Mouse (Mus musculus) midbrain, embryonic 16.5 days (tissue): ENCODE results near the gene Lrp6. TPM values are rescaled to one million over a fixed set of nuclear protein-coding genes. Genes with fewer than 3 reads are reported as not detected.

Experiments
- ATAC-seq: fragments of 200-750 bp; cut with Nextera tagmentation; 2 replicates; pipeline ENCODE4 v1.8.0; 2017; ENCODE audit warnings: moderate TSS enrichment
- H3K27ac ChIP-seq: fragments of 300-500 bp; sonication (generic); 2 replicates; pipeline ENCODE4 v1.5.1; 2014; ENCODE audit warnings: mild to moderate bottlenecking, low read length, mixed read lengths
- H3K27me3 ChIP-seq: fragments of 300-500 bp; sonication (generic); 2 replicates; pipeline ENCODE4 v1.6.1; 2014; ENCODE audit warnings: low read depth, low read length, mixed read lengths; ENCODE audit not compliant: control insufficient read depth, insufficient read depth
- H3K36me3 ChIP-seq: fragments of 300-500 bp; sonication (generic); 2 replicates; pipeline ENCODE4 v1.6.1; 2014; ENCODE audit warnings: mild to moderate bottlenecking, low read length, moderate library complexity, mixed read lengths; ENCODE audit not compliant: control insufficient read depth, insufficient read depth
- H3K4me1 ChIP-seq: fragments of 300-500 bp; sonication (generic); 2 replicates; pipeline ENCODE4 v1.6.1; 2014; ENCODE audit warnings: mild to moderate bottlenecking, low read length, mixed read lengths; ENCODE audit not compliant: control insufficient read depth, insufficient read depth
- H3K4me2 ChIP-seq: fragments of 300-500 bp; sonication (generic); 2 replicates; pipeline ENCODE4 v1.6.1; 2014; ENCODE audit warnings: mild to moderate bottlenecking, low read length, mixed read lengths
- H3K4me3 ChIP-seq: fragments of 300-500 bp; sonication (generic); 2 replicates; pipeline ENCODE4 v1.5.1; 2014; ENCODE audit warnings: low read depth, mild to moderate bottlenecking, low read length, moderate library complexity, mixed read lengths
- H3K9ac ChIP-seq: fragments of 300-500 bp; sonication (generic); 2 replicates; pipeline ENCODE4 v1.6.1; 2014; ENCODE audit warnings: low read depth, low read length, mixed read lengths
- H3K9me3 ChIP-seq: fragments of 300-500 bp; sonication (generic); replicated peaks from 2 replicates; pipeline ENCODE4 v1.6.1; 2014; ENCODE audit warnings: mild to moderate bottlenecking, low read length, mixed read lengths; ENCODE audit not compliant: control insufficient read depth, poor library complexity, severe bottlenecking
- WGBS: fragments of 180-500 bp; shearing (Covaris S2); extraction: QIAGEN DNeasy Blood & Tissue Kit; methylation state at CpG from one replicate; pipeline ENCODE4 v1.1.7; 2014; 5-methylcytosine and 5-hydroxymethylcytosine counted together
- polyA plus RNA-seq: library from polyadenylated mRNA; unstranded; fragments of >200 nt; fragmentation: Nextera tagmentation; extraction: Ambion mirVana; gene quantifications from 2 replicates; pipeline ENCODE4 v1.2.1, GENCODE M21; 2015

Gene Lrp6
- polyA plus RNA-seq, 1 experiment from 2014 or later, result 14.4 TPM

DNA sequence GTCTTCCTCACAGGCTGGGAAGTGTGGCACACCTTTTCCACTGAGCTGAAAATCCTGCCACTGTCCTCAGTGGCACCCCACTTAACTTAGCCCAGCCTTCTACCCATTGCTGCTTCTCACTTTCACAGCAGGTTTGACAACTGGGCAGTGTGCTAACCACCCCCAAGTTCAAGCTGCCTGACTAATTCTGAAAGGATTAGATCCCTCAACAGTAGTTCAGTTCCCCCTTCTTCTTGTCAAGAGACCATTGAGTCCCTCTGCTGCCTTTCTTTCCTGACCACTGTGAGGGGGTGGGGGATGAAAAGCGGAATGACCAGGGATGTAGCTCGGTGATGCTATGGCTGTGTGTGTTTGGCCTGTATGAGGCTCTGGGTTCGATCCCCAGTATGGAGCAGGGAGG is 133.5 kb downstream of the Lrp6 start:
- Histone ChIP-seq H3K4me3 (no peak overlapping the region), H3K9me3 (no peaks in the 10 kb centered on the region), H3K9ac (no peak overlapping the region), H3K27ac (no peak overlapping the region), H3K4me1 (no peaks in the 10 kb centered on the region), H3K27me3 (no peaks in the 10 kb centered on the region), H3K4me2 (no peak overlapping the region), H3K36me3 (no peaks in the 10 kb centered on the region)
- 83% methylated on average over 3 of the region's 3 CpGs for WGBS
- no peak for ATAC-seq

DNA sequence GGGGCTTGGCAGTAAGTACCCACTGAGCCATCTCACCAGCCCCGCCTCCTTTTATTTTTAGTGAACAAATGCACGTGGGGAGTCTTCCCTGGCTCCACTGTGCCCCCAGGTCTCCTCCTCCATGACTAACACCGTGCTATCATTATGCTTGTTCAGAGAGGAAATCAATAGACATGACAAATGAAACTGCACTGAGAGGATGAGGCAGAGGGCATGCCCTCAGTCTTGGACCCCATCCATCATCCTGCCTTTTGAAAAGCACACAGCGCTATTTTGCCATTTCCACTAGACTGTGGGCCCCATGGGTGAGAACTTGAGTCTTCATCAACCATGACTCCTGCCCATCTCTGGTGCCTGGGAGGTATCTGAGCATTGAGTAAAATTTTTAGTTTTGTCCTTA is 135.2 kb downstream of the Lrp6 start:
- WGBS, result 64% methylated on average over 4 of the region's 4 CpGs
- Histone ChIP-seq H3K27me3 (no peaks in the 10 kb centered on the region), H3K9ac (no peak overlapping the region), H3K27ac (no peak overlapping the region), H3K36me3 (no peaks in the 10 kb centered on the region), H3K9me3 (no peaks in the 10 kb centered on the region), H3K4me3 (no peak overlapping the region), H3K4me2 (no peak overlapping the region), H3K4me1 (no peaks in the 10 kb centered on the region)
- no peak for ATAC-seq

DNA sequence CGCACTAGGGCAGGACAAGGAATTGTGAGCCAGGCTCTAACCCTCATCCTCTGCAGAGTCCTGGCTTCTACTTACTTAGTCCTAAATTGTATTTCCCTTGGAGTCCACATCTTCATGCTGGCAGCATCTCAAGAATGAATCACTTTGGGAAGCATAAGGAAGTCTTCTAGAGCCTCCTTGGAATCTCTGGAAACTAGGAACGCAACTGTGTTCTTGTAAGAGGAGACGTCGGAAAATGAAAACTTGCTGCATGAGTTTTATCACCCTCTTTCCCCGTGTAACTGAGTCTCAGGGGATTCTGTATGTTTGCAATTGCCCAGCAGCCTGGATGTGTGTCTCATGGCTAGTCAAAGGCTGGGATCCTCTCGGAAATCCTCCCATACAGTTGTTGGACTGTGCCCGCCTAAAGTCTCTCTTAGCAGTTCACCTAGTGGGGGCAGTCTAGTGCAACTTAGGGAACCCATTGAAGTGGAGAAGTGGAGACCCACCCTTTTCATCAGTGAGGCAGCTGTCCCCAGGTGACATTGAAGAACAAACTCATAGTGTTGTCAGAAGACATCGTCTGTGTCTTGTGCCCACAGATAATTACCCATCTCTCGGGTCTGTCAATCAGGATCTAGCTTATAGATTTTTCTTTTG is 136.5 kb downstream of the Lrp6 start:
- Histone ChIP-seq H3K36me3 (no peaks in the 10 kb centered on the region), H3K4me3 (no peak overlapping the region), H3K4me2 (no peak overlapping the region), H3K27me3 (no peaks in the 10 kb centered on the region), H3K9ac (no peak overlapping the region), H3K4me1 (no peaks in the 10 kb centered on the region), H3K9me3 (no peaks in the 10 kb centered on the region), H3K27ac (no peak overlapping the region)
- ATAC-seq, result no peak
- 80% methylated on average over 9 of the region's 9 CpGs for WGBS

DNA sequence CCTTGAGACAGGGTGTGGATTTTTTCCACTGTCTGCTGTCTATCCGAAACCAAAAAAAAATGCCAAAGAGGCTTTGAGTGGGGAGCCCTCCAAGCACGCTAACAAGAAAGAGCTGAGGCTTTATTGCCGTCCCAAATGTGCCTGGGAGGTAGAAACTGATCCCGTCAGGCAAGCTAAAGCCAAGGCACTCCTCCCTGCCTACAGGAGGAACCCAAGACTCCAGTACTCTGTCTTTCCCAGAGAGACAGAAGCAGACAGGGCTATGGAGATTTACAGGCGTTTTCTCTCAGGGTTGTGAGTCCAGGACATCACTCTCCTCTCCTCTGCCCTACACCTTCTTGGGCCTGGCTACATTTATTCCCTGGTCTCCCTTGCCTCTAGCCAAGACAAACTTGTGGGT is 138.3 kb downstream of the Lrp6 start:
- 75% methylated on average over 5 of the region's 5 CpGs for WGBS
- H3K4me2 ChIP-seq, result no peak overlapping the region

DNA sequence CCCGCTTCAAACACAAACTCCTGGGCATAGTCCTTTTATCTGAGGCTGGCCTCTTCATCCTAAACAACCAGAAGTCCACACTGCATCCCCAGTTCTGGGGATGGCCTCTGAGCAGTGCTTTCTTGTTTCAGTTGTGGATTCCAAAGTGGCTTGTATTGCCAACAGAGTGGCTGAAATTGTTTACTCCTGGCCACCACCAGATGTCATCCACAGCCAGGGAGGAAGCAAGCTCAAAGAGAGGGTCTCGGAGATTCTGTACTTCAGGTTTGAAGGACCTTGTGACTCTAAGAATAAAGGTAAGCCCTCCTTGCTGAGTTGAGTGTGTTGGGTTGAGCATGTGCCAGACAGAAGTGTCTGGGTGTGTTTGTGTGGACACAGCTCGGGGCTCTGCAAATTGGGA is 139.6 kb downstream of the Lrp6 start:
- no peak; the same call in 1 of the 2 replicates for ATAC-seq
- Histone ChIP-seq H3K36me3 (no peaks in the 10 kb centered on the region), H3K27me3 (no peaks in the 10 kb centered on the region), H3K27ac (no peak overlapping the region), H3K4me1 (no peaks in the 10 kb centered on the region), H3K9ac (no peak overlapping the region), H3K4me2 (no peak overlapping the region), H3K4me3 (no peak overlapping the region), H3K9me3 (no peaks in the 10 kb centered on the region)
- WGBS, result 85% methylated on average over 3 of the region's 3 CpGs

More for the DNA sequence above, 138.3 kb downstream of the Lrp6 start:
- Histone ChIP-seq H3K27ac (no peak overlapping the region), H3K4me3 (no peak overlapping the region), H3K27me3 (no peaks in the 10 kb centered on the region), H3K9ac (no peak overlapping the region), H3K9me3 (no peaks in the 10 kb centered on the region), H3K36me3 (no peaks in the 10 kb centered on the region), H3K4me1 (no peaks in the 10 kb centered on the region)
- ATAC-seq, result no peak

DNA sequence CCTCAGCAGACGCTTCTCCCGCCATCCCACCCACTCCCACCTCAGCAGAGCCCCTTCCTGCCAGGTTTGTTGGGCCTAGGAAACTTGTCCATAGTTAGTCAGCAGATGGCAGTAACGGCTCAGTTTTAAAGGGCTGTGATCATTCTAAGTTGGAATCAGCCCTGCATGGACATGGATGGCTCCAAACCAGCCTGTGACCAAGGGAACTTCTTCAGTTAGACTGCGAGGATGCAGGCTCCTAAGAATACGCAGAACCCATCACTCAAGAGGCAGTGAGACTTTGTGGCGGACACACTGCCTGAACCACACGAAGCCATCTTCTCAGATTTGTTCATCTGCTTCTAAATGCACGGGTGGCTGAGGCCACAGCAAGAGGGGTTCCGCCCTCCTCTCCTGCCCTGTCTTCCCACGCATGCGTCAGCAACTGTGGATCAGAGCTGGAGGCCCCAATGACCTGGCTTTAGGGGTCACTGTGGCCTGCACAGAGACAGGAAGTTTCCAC is 141.5 kb downstream of the Lrp6 start:
- Histone ChIP-seq H3K4me1 (no peaks in the 10 kb centered on the region), H3K9ac (no peak overlapping the region), H3K27me3 (no peaks in the 10 kb centered on the region), H3K4me3 (no peak overlapping the region), H3K4me2 (peak overlapping the region; percentile 12; the same call in 1 of the 2 replicates), H3K27ac (no peak overlapping the region), H3K9me3 (no peaks in the 10 kb centered on the region), H3K36me3 (no peaks in the 10 kb centered on the region)
- WGBS, result 38% methylated on average over 11 of the region's 11 CpGs
- ATAC-seq, result peak; percentile 86

DNA sequence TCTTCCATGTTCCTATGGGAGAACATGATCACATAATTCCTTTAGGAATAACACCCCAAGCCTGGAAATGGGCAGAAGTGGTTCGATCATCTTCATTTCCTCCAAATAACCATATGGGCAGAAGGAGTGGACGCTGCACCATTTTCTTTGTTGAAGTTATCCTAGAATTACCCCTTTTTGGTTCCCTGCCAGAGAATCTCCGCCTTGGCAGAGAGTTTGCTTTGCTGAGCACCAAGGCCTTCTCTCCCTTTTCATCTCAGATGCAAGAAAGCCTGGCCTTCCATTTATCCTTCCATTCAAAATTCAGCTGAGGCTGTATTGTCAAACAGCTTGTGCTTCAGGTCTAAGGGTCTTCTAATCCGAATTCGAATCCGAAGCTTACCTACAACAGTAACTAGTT is 144.8 kb downstream of the Lrp6 start:
- Histone ChIP-seq H3K4me2 (no peak overlapping the region), H3K9me3 (no peaks in the 10 kb centered on the region), H3K27me3 (no peaks in the 10 kb centered on the region), H3K27ac (no peak overlapping the region), H3K9ac (no peak overlapping the region), H3K36me3 (no peaks in the 10 kb centered on the region), H3K4me1 (no peaks in the 10 kb centered on the region), H3K4me3 (no peak overlapping the region)
- no peak for ATAC-seq
- 84% methylated on average over 6 of the region's 6 CpGs for WGBS

DNA sequence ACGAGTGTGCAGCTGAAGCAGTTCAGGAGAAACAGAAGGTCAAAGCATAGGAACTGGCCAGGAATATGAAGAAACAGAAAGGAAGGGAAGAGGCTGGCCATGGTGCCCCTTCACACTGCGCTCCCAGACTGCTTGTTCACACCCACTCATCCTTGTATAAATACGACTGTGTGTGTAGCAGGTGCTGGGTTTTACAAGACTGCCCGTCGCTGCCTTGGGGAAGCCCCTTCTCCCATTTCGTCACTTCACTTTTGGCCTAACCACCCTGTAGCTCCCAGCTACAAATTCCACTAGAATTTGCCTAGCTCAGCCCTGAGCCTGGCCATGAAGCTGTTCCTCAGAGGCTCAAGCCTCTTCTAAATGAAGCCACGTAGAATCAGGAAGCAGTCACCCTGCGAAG is 146.4 kb downstream of the Lrp6 start:
- no peak for ATAC-seq
- WGBS, result 81% methylated on average over 8 of the region's 8 CpGs
- Histone ChIP-seq H3K27me3 (no peaks in the 10 kb centered on the region), H3K9ac (no peak overlapping the region), H3K4me2 (no peak overlapping the region), H3K4me1 (no peaks in the 10 kb centered on the region), H3K27ac (no peak overlapping the region), H3K9me3 (no peaks in the 10 kb centered on the region), H3K4me3 (no peak overlapping the region), H3K36me3 (no peaks in the 10 kb centered on the region)

DNA sequence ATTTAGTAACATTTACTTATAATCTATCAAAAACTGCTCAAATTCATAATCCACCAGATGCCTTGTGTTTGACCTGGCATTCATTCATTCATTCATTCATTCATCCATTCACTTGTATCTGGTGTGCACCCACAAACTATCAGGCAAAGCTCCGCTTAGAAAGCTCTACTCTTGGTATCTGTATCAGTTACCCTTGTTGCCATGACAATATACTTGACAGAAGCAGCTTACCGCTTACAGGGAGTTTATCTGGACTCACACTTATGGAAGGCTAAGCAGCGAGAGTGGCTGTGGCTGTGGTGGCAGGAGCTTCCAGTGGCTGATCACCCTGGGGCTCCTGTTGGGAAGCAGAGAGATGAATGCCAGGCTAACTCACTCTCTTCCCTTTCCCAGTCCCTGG is 148.9 kb downstream of the Lrp6 start:
- Histone ChIP-seq H3K9me3 (no peaks in the 10 kb centered on the region), H3K4me1 (no peaks in the 10 kb centered on the region), H3K4me3 (no peak overlapping the region), H3K27ac (no peak overlapping the region), H3K27me3 (no peaks in the 10 kb centered on the region), H3K9ac (no peak overlapping the region), H3K4me2 (no peak overlapping the region), H3K36me3 (no peaks in the 10 kb centered on the region)
- 0 out of 2 replicates have a peak, but pooled peaks have one; percentile 43 for ATAC-seq
- WGBS, result 70% methylated on average over 3 of the region's 3 CpGs
